Mouse (Mus musculus) midbrain, embryonic 10.5 days (tissue): ENCODE results near the gene Tprn. TPM values are rescaled to one million over a fixed set of nuclear protein-coding genes. Genes with fewer than 3 reads are reported as not detected.

Experiments
- DNase-seq: peaks from one replicate; pipeline ENCODE4 v3.0.0-alpha.2; 2017; ENCODE audit warnings: low spot score
- H3K27ac ChIP-seq: fragments of 300-500 bp; sonication (generic); replicated peaks from 2 replicates; pipeline ENCODE4 v1.5.1; 2016; ENCODE audit warnings: mild to moderate bottlenecking
- H3K27me3 ChIP-seq: fragments of 300-500 bp; sonication (generic); 2 replicates; pipeline ENCODE4 v1.6.1; 2016; ENCODE audit warnings: low read depth, mild to moderate bottlenecking; ENCODE audit not compliant: poor library complexity, severe bottlenecking
- H3K36me3 ChIP-seq: fragments of 300-500 bp; sonication (generic); 2 replicates; pipeline ENCODE4 v1.6.1; 2016; ENCODE audit warnings: mild to moderate bottlenecking, moderate library complexity
- H3K4me1 ChIP-seq: fragments of 300-500 bp; sonication (generic); 2 replicates; pipeline ENCODE4 v1.6.1; 2016
- H3K4me3 ChIP-seq: fragments of 300-500 bp; sonication (generic); 2 replicates; pipeline ENCODE4 v1.5.1; 2016; ENCODE audit warnings: mild to moderate bottlenecking, moderate library complexity
- H3K9me3 ChIP-seq: fragments of 300-500 bp; sonication (generic); replicated peaks from 2 replicates; pipeline ENCODE4 v1.6.1; 2016; ENCODE audit warnings: mild to moderate bottlenecking
- WGBS: fragments of 180-500 bp; shearing (Covaris S2); methylation state at CpG from one replicate; pipeline ENCODE4 v1.1.7; 2016; 5-methylcytosine and 5-hydroxymethylcytosine counted together
- polyA plus RNA-seq: library from polyadenylated mRNA; unstranded; fragments of >200 nt; fragmentation: Nextera tagmentation; extraction: Ambion mirVana; gene quantifications from 2 replicates; pipeline ENCODE4 v1.2.1, GENCODE M21; 2016

The Tprn gene
- polyA plus RNA-seq, 1 experiment from 2014 or later, result 7.5 TPM

- H3K27ac ChIP-seq, result no peak overlapping the region
- H3K36me3 ChIP-seq, result no peaks in the 10 kb centered on the region
These were observed 55.9 kb downstream of the Tprn start for GRCm38 (mm10) chr2:25318119-25318966.

DNA sequence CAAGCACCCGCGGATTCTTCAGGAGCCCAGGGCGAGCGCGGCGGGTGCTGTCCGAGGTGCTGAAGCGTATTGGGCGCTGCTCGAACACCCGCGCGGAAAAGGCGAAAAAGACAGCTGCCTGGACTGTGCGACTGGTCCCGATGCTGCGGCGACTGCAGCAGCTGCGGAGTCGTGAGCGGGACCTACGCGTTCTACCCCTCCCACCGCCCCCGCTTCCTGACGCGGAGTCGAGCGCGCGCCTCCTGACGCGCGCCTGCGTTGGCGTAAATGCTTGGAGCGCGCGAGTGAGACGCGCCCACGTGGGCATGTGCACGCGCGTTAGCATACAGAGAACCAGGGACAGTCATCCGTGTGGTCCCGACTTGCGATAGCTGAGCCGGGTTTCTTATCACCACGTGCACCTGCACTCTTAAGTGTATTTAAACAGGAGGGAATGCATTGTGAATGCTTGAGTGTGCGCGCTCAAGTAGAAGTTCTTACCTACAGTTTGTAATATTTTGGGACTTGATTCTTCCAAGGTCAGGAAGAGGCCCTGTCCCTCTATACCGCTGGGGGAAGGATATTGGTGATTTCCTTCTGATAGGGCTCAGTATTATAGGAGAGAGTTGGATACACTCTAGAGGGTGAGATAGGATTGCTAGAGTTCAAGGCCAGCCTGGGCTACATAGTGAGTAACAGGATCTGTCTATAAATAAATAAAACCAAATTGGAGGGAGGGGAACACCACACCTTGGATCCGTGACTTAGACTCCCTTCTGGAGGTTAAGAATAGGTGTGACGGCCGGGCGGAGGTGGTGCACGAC is 56.8 kb downstream of the Tprn start, which contains the start of gene Grin1:
TSS of gene Grin1 (minus strand) at position 217 of the 803 bp plus-strand sequence.
- DNase-seq, result peak; percentile 73
- Histone ChIP-seq H3K27me3 (peaks cover 79% of the 10 kb centered on the region), H3K36me3 (no peaks in the 10 kb centered on the region), H3K27ac (no peak within 1 kb of the TSS), H3K9me3 (no peaks in the 10 kb centered on the region), H3K4me3 (peak within 1 kb of the TSS; percentile 53), H3K4me1 (peaks cover 10% of the 10 kb centered on the region)
- 10% methylated on average over 58 of the region's 58 CpGs for WGBS

More at GRCm38 (mm10) chr2:25318119-25318966, 55.9 kb downstream of the Tprn start:
- Histone ChIP-seq H3K9me3 (no peaks in the 10 kb centered on the region), H3K4me3 (peak overlapping the region; percentile 53), H3K27me3 (peaks cover 87% of the 10 kb centered on the region), H3K4me1 (peaks cover 10% of the 10 kb centered on the region)
- DNase-seq, result no peak
- 7% methylated on average over 31 of the region's 31 CpGs for WGBS

Other genes with a start within 250 kb of the Tprn start
- 66.4 and 84.9 TPM in 2 replicates for gene Nsmf, start 208.3 kb upstream of the Tprn start, polyA plus RNA-seq
- gene Entpd8, start 182.3 kb upstream of the Tprn start, polyA plus RNA-seq, result not detected in 2 replicates
- gene Noxa1, start 167.5 kb upstream of the Tprn start, polyA plus RNA-seq, result 0.09 TPM in 1 of 2 replicates, not detected in the other
- gene Nrarp, start 81.9 kb upstream of the Tprn start, polyA plus RNA-seq, result 65.8 and 74.1 TPM in 2 replicates
- gene Tor4a, start 65.7 kb upstream of the Tprn start, polyA plus RNA-seq, result 1.3 and 1.9 TPM in 2 replicates
- 131 and 140 TPM in 2 replicates for gene Nelfb, start 51.1 kb upstream of the Tprn start, polyA plus RNA-seq
- not detected in 2 replicates for gene Stpg3, start 48.0 kb upstream of the Tprn start, polyA plus RNA-seq
- gene Fam166a, start 43.9 kb upstream of the Tprn start, polyA plus RNA-seq, result 0.62 TPM in 1 of 2 replicates, not detected in the other
- gene Tubb4b, start 37.9 kb upstream of the Tprn start, polyA plus RNA-seq, result 682 and 743 TPM in 2 replicates
- not detected in 2 replicates for gene Slc34a3, start 28.3 kb upstream of the Tprn start, polyA plus RNA-seq
- gene Rnf224, start 25.8 kb upstream of the Tprn start, polyA plus RNA-seq, result not detected in 2 replicates
- gene Rnf208, start 20.4 kb upstream of the Tprn start, polyA plus RNA-seq, result 28.3 and 32.0 TPM in 2 replicates
- gene Cysrt1, start 20.2 kb upstream of the Tprn start, polyA plus RNA-seq, result 0.21 and 0.22 TPM in 2 replicates
- gene AL732309.1, start 15.8 kb upstream of the Tprn start, polyA plus RNA-seq, result 7.2 and 8.6 TPM in 2 replicates
- gene Tmem203, start 7.2 kb upstream of the Tprn start, polyA plus RNA-seq, result 19.1 and 20.2 TPM in 2 replicates
- 243 and 252 TPM in 2 replicates for gene Ssna1, start 9.8 kb downstream of the Tprn start, polyA plus RNA-seq
- 141 and 153 TPM in 2 replicates for gene Anapc2, start 9.9 kb downstream of the Tprn start, polyA plus RNA-seq
- gene Tmem210, start 25.5 kb downstream of the Tprn start, polyA plus RNA-seq, result not detected in 2 replicates
- not detected in 2 replicates for gene Lrrc26, start 27.3 kb downstream of the Tprn start, polyA plus RNA-seq
- gene Grin1, start 56.6 kb downstream of the Tprn start, polyA plus RNA-seq, result 1.5 and 1.8 TPM in 2 replicates
- gene Man1b1, start 69.7 kb downstream of the Tprn start, polyA plus RNA-seq, result 55.6 and 62.8 TPM in 2 replicates
- gene Dpp7, start 93.7 kb downstream of the Tprn start, polyA plus RNA-seq, result 16.2 and 20.2 TPM in 2 replicates
- gene Uap1l1, start 103.1 kb downstream of the Tprn start, polyA plus RNA-seq, result 6.0 and 8.4 TPM in 2 replicates
- 73.4 and 86.4 TPM in 2 replicates for gene Sapcd2, start 109.7 kb downstream of the Tprn start, polyA plus RNA-seq
- gene Entpd2, start 133.3 kb downstream of the Tprn start, polyA plus RNA-seq, result 0.26 TPM in 1 of 2 replicates, not detected in the other
- 80.6 and 125 TPM in 2 replicates for gene Npdc1, start 136.7 kb downstream of the Tprn start, polyA plus RNA-seq
- not detected in 2 replicates for gene Fut7, start 160.6 kb downstream of the Tprn start, polyA plus RNA-seq
- gene Abca2, start 166.1 kb downstream of the Tprn start, polyA plus RNA-seq, result 6.2 and 8.1 TPM in 2 replicates
- 1.1 and 1.9 TPM in 2 replicates for gene Clic3, start 194.2 kb downstream of the Tprn start, polyA plus RNA-seq
- gene Paxx, start 198.5 kb downstream of the Tprn start, polyA plus RNA-seq, result 17.4 and 26.4 TPM in 2 replicates
- 0.16 TPM in 1 of 2 replicates, not detected in the other for gene Ptgds, start 207.4 kb downstream of the Tprn start, polyA plus RNA-seq
- not detected in 2 replicates for gene Lcn12, start 231.3 kb downstream of the Tprn start, polyA plus RNA-seq
- gene Fbxw5, start 238.1 kb downstream of the Tprn start, polyA plus RNA-seq, result 91.2 and 108 TPM in 2 replicates
- 5.2 and 5.6 TPM in 2 replicates for gene C8g, start 239.1 kb downstream of the Tprn start, polyA plus RNA-seq